9 mouse cellular contexts compared by ENCODE assay signal in genomic region chrX:98701635-98702034, GRCm38 (mm10).
DNase-seq lines count a peak whose midpoint lies in the region; ATAC-seq and TF ChIP-seq lines count a peak whose summit lies in the region.
"Had no signal": no experiment of that assay in that cellular context is flagged by ENCODE, and none has a peak within 500 bp of the region (broad histone marks: within the 10 kb centered on the region; RNA-seq: fewer than 3 reads in every experiment).

No protein-coding gene starts in this region.

- no peaks in the 10 kb centered on the region for H3K36me3 ChIP-seq in liver, postnatal 0 days (replicated peaks; ENCODE audit: insufficient read depth, low read length)
- H3K36me3 ChIP-seq: heart, embryonic 15.5 days had no signal

- peak; percentile 29 for DNase-seq in CD4-positive helper T cell, adult 2 months (ENCODE audit: low read depth, low spot score)
- DNase-seq in T-cell, adult 2 months (ENCODE audit: low spot score): peak; percentile 6
- DNase-seq in cerebellum, adult 9-11 months: peak; percentile 50
- peak; percentile 14 to 43 for DNase-seq in frontal cortex, postnatal 10 days (ENCODE audit: low spot score in 2 of 2)
- peak; percentile 44 to 63 for DNase-seq in kidney, postnatal 36 days
- peak; percentile 32 for DNase-seq in liver, postnatal 0 days
- DNase-seq in ovary, postnatal 36 days (ENCODE audit: low spot score): peak; percentile 15
- DNase-seq in thymus, postnatal 4 days: peak; percentile 33

- WGBS in liver, postnatal 0 days (ENCODE audit: insufficient replicate concordance): 14% methylated on average over 4 of the region's 4 CpGs

- no peaks in the 10 kb centered on the region for H3K4me1 ChIP-seq in liver, postnatal 0 days (ENCODE audit: insufficient read depth)
- H3K4me1 ChIP-seq: heart, embryonic 15.5 days had no signal

- H3K4me3 ChIP-seq in liver, postnatal 0 days (ENCODE audit: low read depth, low read length): no peak overlapping the region
- H3K4me3 ChIP-seq: heart, embryonic 15.5 days had no signal

- H3K4me2 ChIP-seq in liver, postnatal 0 days (ENCODE audit: low read depth, low read length): no peak overlapping the region
- H3K4me2 ChIP-seq: heart, embryonic 15.5 days had no signal

- H3K9me3 ChIP-seq in liver, postnatal 0 days (ENCODE audit: low read length): no peaks in the 10 kb centered on the region
- H3K9me3 ChIP-seq: heart, embryonic 15.5 days had no signal

- TF ChIP-seq EP300 in liver, postnatal 0 days (IDR thresholded peaks at IDR 0.05; ENCODE audit: low read depth): no peak

- ATAC-seq in liver, postnatal 0 days: no peak

- no peak overlapping the region for H3K9ac ChIP-seq in liver, postnatal 0 days (replicated peaks)
- H3K9ac ChIP-seq: heart, embryonic 15.5 days had no signal

- no peak overlapping the region for H3K27ac ChIP-seq in liver, postnatal 0 days (ENCODE audit: low read depth)
- H3K27ac ChIP-seq: heart, embryonic 15.5 days had no signal

- no peaks in the 10 kb centered on the region for H3K27me3 ChIP-seq in liver, postnatal 0 days (ENCODE audit: insufficient read depth, low read length)
- H3K27me3 ChIP-seq: heart, embryonic 15.5 days had no signal

- TF ChIP-seq CTCF in liver, postnatal 0 days (IDR thresholded peaks at IDR 0.05; ENCODE audit: low read depth): peak; percentile 87
